Mouse (Mus musculus): ENCODE data around the gene Cep41. TPM values are rescaled to one million over a fixed set of nuclear protein-coding genes. Genes with fewer than 3 reads are reported as not detected.

Gene Cep41
- 13.3 TPM for polyA plus RNA-seq (2014; fragmentation: Illumina TruSeq; extraction: RNeasy Lipid Tissue Mini Kit (QIAGEN cat#74804); ENCODE audit: low read depth, low replicate concordance)

DNA sequence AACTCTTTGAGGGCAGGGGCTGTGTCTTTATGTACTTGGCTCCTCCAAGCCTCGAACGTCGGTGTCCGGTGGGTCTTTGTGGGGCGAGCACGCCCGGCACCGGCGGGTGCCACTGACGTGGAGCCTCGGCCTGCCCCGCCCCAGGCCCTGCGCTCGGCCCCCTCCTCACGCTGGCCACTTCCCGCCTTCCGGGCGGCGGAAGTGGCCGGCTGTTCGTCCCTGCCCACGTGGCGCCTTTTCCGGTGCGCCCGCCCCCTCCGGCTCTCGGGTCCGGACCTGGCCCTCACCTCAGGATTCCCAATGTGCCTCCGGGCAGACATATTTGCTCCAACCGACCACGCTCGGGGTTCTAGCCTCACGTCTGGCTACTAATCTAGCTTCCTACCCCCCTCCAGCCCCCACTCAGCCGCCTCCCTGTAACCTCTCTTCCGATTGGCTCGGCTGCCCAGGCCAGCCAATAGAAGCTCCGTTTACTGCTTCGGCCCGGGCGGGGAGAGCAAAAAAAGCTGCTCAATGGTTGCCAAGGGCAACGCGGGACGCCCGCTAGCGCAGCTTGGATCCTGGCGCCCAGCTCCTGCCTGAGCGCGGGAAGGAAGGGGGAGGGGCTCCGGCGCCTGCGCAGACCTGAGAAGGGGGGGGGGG is at the start of gene Cep41:
Gene Cep41, minus strand, starts transcription at position 400 of the 642 bp plus-strand sequence.

GRCm38 (mm10) chr6:30723331-30723730 is 29.8 kb upstream of the Cep41 start, which contains the start of gene Mest:
Gene Mest (plus strand): TSS chr6:30723547.

DNA sequence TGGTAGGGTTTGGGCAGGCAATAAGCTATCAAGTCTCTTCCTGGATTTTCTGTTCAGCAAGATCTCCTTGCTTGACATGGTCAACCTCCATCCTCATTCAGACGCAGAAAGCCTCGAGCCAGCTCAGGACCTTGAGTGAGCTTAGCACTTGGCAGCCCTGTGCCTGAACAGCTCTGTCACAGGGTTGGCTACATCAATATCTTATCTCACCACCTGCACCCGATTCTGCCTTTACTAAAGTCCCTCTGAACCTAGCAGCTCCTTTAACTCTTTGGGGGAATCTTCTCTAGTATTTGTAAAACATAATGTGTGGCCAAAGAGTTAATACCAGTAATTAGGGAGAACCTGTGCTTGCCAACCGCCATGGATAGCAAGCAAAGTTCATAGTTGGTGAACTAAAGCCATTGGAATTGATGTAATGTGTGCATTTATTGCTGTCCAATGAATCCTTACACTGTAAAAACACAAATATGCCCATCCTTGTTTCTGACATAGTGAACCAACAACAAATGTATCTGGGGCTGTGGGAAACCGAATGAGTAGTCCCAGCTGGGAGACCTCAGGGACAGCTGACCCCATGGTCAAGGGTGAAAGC is 54.8 kb downstream of the Cep41 start, which contains the start of gene Cpa1:
Gene Cpa1, plus strand, starts transcription at position 545 of the 595 bp plus-strand sequence.

GRCm38 (mm10) chr6:30610710-30611109 is 82.8 kb downstream of the Cep41 start, which contains the start of gene Cpa5:
Gene Cpa5 (plus strand): TSS chr6:30611010.

Other genes with a start within 250 kb of the Cep41 start
- 18.5 TPM for gene Tmem209, start 184.0 kb downstream of the Cep41 start, polyA plus RNA-seq (2014; fragmentation: Illumina TruSeq; extraction: RNeasy Lipid Tissue Mini Kit (QIAGEN cat#74804); ENCODE audit: low read depth, low replicate concordance)
- gene Ssmem1, start 183.9 kb downstream of the Cep41 start, polyA plus RNA-seq (2014; fragmentation: Illumina TruSeq; extraction: RNeasy Lipid Tissue Mini Kit (QIAGEN cat#74804); ENCODE audit: low read depth, low replicate concordance), result 6.7 TPM
- 1.3 TPM for gene Cpa2, start 152.2 kb downstream of the Cep41 start, polyA plus RNA-seq (2014; fragmentation: Illumina TruSeq; extraction: RNeasy Lipid Tissue Mini Kit (QIAGEN cat#74804); ENCODE audit: low read depth, low replicate concordance)
- gene Cpa4, start 125.4 kb downstream of the Cep41 start, polyA plus RNA-seq (2014; fragmentation: Illumina TruSeq; extraction: RNeasy Lipid Tissue Mini Kit (QIAGEN cat#74804); ENCODE audit: low read depth, low replicate concordance), result not detected
- 1.1 TPM for gene Cpa5, start 82.7 kb downstream of the Cep41 start, polyA plus RNA-seq (2014; fragmentation: Illumina TruSeq; extraction: RNeasy Lipid Tissue Mini Kit (QIAGEN cat#74804); ENCODE audit: low read depth, low replicate concordance)
- 0.45 TPM for gene Cpa1, start 54.5 kb downstream of the Cep41 start, polyA plus RNA-seq (2014; fragmentation: Illumina TruSeq; extraction: RNeasy Lipid Tissue Mini Kit (QIAGEN cat#74804); ENCODE audit: low read depth, low replicate concordance)
- gene Mest, start 29.8 kb upstream of the Cep41 start, polyA plus RNA-seq (2014; fragmentation: Illumina TruSeq; extraction: RNeasy Lipid Tissue Mini Kit (QIAGEN cat#74804); ENCODE audit: low read depth, low replicate concordance), result 38.0 TPM
- 40.8 TPM for gene Copg2, start 203.0 kb upstream of the Cep41 start, polyA plus RNA-seq (2014; fragmentation: Illumina TruSeq; extraction: RNeasy Lipid Tissue Mini Kit (QIAGEN cat#74804); ENCODE audit: low read depth, low replicate concordance)
- 3.3 TPM for gene Tsga13, start 221.8 kb upstream of the Cep41 start, polyA plus RNA-seq (2014; fragmentation: Illumina TruSeq; extraction: RNeasy Lipid Tissue Mini Kit (QIAGEN cat#74804); ENCODE audit: low read depth, low replicate concordance)

Measured in adipose tissue, adult 10 weeks (tissue).